Mouse (Mus musculus): Measurements from ENCODE around the gene D17H6S53E.

- no peak for TF ChIP-seq CTCF (IDR thresholded peaks at IDR 0.05; ENCODE audit: low read depth)
- no peak for TF ChIP-seq EP300 (IDR thresholded peaks at IDR 0.05; ENCODE audit: low read depth)
These were observed 22.1 kb upstream of the D17H6S53E start for GRCm38 (mm10) chr17:35104079-35104478.

Measured in liver, postnatal 0 days (tissue).